Mouse (Mus musculus): Measurements from ENCODE around the gene Atpaf1. TPM values are rescaled to one million over a fixed set of nuclear protein-coding genes. Genes with fewer than 3 reads are reported as not detected.

The Atpaf1 gene
- polyA plus RNA-seq, 1 experiment from 2014 or later, result 54.0 TPM

Other genes with a start within 250 kb of the Atpaf1 start
- gene Cyp4a31, start 221.2 kb upstream of the Atpaf1 start, polyA plus RNA-seq (2014; fragmentation: Nextera tagmentation; extraction: Ambion mirVana), result not detected in 2 replicates
- not detected in 2 replicates for gene Cyp4a32, start 183.8 kb upstream of the Atpaf1 start, polyA plus RNA-seq (2014; fragmentation: Nextera tagmentation; extraction: Ambion mirVana)
- gene Cyp4b1, start 137.1 kb upstream of the Atpaf1 start, polyA plus RNA-seq (2014; fragmentation: Nextera tagmentation; extraction: Ambion mirVana), result not detected in 2 replicates
- 39.8 and 40.4 TPM in 2 replicates for gene Efcab14, start 47.1 kb upstream of the Atpaf1 start, polyA plus RNA-seq (2014; fragmentation: Nextera tagmentation; extraction: Ambion mirVana)
- gene Tex38, start 3.8 kb upstream of the Atpaf1 start, polyA plus RNA-seq (2014; fragmentation: Nextera tagmentation; extraction: Ambion mirVana), result 0.46 TPM in 1 of 2 replicates, not detected in the other
- 2.8 and 4.6 TPM in 2 replicates for gene Mob3c, start 43.3 kb downstream of the Atpaf1 start, polyA plus RNA-seq (2014; fragmentation: Nextera tagmentation; extraction: Ambion mirVana)
- 17.5 and 20.0 TPM in 2 replicates for gene Mknk1, start 54.4 kb downstream of the Atpaf1 start, polyA plus RNA-seq (2014; fragmentation: Nextera tagmentation; extraction: Ambion mirVana)
- gene Kncn, start 99.6 kb downstream of the Atpaf1 start, polyA plus RNA-seq (2014; fragmentation: Nextera tagmentation; extraction: Ambion mirVana), result not detected in 2 replicates
- gene 6430628N08Rik, start 105.9 kb downstream of the Atpaf1 start, polyA plus RNA-seq (2014; fragmentation: Nextera tagmentation; extraction: Ambion mirVana), result not detected in 2 replicates
- gene Dmbx1, start 155.1 kb downstream of the Atpaf1 start, polyA plus RNA-seq (2014; fragmentation: Nextera tagmentation; extraction: Ambion mirVana), result 1.0 and 1.4 TPM in 2 replicates
- gene Faah, start 233.1 kb downstream of the Atpaf1 start, polyA plus RNA-seq (2014; fragmentation: Nextera tagmentation; extraction: Ambion mirVana), result 1.4 and 1.8 TPM in 2 replicates